Mouse (Mus musculus) gastrocnemius, postnatal 10 days (tissue): ENCODE data around the gene Scfd2. TPM values are rescaled to one million over a fixed set of nuclear protein-coding genes. Genes with fewer than 3 reads are reported as not detected.

Source experiments
- DNase-seq: peaks from one replicate; pipeline ENCODE4 v3.0.0; 2021; ENCODE audit warnings: mixed read lengths
- long read RNA-seq, 2 experiments: library from polyadenylated mRNA; stranded (forward); transcript quantifications; one replicate each; pipeline ENCODE4 v2.0.0; 2021
- total RNA-seq, 2 experiments: library from RNA; stranded (reverse); gene quantifications; 2 replicates each; pipeline ENCODE4 v1.2.3; 2021

Scfd2 gene
- total RNA-seq: 10 to 100 TPM; 10.2 to 12.8 TPM
- long read RNA-seq, experiment 1, transcript Scfd2-201 (9 exons, 3,672 nt): major isoform, 8 of 9 reads
- long read RNA-seq, experiment 1, partial matches to known transcripts: 0 of 9 reads
- long read RNA-seq, experiment 1, other reads (novel, unspliced or antisense): 1 of 9 reads
- long read RNA-seq, experiment 2, transcript Scfd2-201 (9 exons, 3,672 nt): major isoform, 9 of 9 reads
- long read RNA-seq, experiment 2, partial matches to known transcripts: 0 of 9 reads
- long read RNA-seq, experiment 2, other reads (novel, unspliced or antisense): 0 of 9 reads

GRCm38 (mm10) chr5:74531630-74532280 lies at the start of gene Scfd2:
Gene Scfd2 (minus strand): TSS chr5:74531759.
- DNase-seq: peak; percentile 96

- DNase-seq: no peak
These were observed 40.2 kb upstream of the Scfd2 start for GRCm38 (mm10) chr5:74571767-74572166.

DNA sequence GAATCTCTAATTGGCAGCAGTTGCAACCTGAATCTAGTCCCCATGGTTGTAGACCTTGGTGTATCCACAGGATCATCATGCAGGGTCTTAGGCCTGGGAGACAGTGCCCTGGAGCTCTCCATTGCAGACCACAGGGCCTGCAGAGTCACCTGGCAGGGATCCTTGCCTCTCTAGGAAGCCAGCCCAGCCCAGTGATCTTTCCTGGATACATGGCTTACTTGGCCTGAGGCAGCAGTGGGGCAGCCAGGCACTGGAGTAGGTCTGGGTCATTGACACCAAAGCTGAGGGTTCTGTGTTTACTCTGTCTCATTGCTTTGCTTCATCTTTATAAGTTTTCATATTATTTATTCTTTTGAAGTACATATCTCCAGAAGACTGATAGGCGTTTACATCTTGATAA lies 29.6 kb upstream of the Scfd2 start:
- peak; percentile 23 for DNase-seq

- no peak for DNase-seq
These were observed 18.0 kb upstream of the Scfd2 start for GRCm38 (mm10) chr5:74549566-74549965.

DNA sequence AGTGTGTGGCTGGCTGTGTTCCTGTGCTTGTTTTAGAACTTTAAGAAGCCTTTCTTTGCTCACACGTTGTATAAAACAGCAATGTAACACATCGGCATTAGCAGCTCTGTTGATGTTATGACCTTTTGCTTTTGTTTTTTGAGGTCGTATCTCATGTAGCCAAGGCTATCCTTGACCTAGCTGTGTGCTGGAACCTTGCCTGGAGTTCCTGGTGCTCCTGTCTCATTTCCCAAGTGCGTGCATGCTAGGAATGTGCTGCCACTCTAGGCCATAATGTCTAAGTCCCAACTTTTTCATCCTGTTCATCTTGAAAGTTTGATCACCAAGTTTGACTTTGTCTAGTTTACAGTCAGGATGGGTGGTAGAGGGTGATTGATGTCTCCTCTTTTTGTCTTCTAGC lies 14.0 kb upstream of the Scfd2 start:
- no peak for DNase-seq

GRCm38 (mm10) chr5:74536180-74536947 lies 4.8 kb upstream of the Scfd2 start:
- no peak for DNase-seq

GRCm38 (mm10) chr5:74535240-74536021 lies 3.9 kb upstream of the Scfd2 start, which contains the start of gene Fip1l1:
Gene Fip1l1 (plus strand): TSS chr5:74535449.
- peak; percentile 92 for DNase-seq

GRCm38 (mm10) chr5:74530785-74531184 lies 774 bp downstream of the Scfd2 start:
- no peak for DNase-seq

DNA sequence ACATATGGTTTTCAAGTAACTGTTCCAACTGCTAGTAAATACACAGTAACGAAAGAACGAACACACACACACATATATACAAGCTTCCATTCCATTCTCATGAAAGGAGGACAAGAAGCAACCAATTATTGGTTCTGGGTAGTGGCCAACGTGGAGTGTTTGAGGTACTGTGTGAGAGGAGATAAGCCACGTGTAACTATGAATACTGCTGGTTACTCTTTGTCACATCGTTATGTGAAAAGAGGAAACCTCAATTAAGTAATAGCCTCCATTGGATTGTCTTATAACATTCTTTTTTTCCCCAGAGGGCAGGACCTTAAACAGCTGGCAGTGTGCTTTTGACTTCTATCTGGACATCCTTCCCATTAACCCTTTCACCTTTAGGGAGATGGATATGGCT lies 4.5 kb downstream of the Scfd2 start:
- DNase-seq: no peak

- DNase-seq: no peak
These were observed 19.9 kb downstream of the Scfd2 start for GRCm38 (mm10) chr5:74511686-74512085.

DNA sequence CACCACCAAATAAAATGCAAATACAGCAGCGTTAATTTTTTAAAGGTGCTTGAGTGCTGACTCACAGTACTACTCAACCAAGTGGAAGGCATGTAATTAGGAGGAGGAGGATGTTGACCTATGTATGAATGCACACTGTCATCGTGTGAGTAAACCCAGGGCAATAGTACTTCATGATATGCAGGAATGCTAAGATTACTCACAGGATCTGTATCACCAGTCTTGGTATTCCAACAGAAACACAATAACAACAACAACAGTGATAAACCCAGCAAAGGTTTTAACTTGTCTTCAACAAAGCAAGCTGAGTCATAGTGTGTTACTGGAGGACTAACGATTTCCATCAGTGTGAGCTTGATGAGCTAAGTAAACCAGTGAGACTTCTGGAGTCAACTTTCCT lies 38.9 kb downstream of the Scfd2 start:
- no peak for DNase-seq

DNA sequence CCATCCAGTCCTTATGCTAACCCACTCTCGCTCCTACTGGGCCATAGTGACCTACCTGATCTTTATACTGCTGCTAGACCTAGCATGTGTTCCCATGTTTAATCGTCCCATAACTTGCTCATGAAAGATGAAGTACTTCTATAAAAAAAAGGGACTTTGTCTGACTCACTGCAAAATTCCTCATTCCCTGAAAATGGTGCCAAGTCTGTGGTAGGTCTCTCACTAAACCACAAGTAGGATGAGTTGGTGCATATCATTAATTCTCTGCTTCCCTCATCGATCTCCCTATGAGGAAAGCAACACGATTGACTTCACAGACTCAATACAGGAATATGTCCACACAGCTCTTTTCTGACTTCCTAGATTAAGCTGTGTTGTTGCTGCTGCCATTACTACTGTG lies 46.9 kb downstream of the Scfd2 start:
- DNase-seq: no peak

- no peak for DNase-seq
These were observed 48.9 kb downstream of the Scfd2 start for GRCm38 (mm10) chr5:74482633-74483032.

DNA sequence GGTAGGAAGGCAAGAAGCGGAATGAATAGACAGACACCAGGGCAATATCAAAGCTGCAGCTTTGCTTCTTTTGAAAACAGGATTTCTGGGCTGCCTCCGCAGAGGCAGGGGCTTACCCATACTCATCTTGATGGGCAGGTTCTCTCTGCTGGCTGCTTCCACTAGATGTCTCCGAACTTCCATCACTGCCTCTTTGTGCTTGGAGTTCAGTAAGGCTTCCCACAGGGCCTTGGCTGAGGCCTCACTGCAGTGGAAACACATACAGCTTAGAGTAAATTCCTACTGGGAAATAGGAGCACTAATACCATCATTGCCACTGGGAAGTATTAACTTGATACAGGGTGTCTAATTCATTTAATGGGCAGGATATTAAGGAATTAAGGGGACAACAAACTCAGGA lies 49.5 kb downstream of the Scfd2 start:
- DNase-seq: no peak

DNA sequence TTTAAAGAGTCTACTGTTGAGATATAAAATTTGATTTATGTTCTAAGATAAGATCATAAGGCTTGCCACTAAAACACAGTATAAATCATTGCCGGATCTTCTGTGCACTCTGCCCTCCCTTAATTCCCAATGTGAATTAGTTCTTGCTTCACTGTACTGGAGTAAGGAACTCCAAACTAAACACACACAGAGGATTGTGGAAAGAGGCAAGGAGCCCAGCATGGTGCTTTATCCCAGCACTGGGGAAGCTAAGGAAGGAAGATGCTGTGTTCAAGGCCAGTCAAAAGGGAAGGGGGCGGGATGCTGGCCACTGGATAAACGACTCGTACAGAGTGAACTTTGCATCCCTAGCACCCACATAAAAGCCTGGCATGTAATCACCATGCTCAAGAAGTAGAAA lies 51.1 kb downstream of the Scfd2 start:
- DNase-seq: no peak

DNA sequence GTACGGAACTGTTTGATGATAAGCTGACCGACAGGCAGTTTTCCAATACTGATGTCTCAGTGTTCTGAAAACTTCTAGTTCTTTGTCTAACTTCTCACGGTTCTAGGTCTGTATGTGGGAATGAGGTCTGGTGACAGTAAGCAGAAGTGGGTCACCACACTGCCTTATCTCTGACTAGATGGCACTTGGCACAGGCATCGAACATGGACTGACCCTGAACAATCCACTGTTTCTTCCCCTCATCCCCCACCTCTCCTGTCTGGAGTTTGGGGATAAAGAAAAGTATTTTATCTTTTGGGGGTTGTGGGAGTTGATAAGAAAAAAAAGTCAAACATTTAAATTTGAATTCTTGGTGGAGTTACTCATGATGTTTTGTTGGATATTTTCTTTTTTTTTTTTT lies 51.6 kb downstream of the Scfd2 start:
- DNase-seq: no peak

GRCm38 (mm10) chr5:74479157-74479556 lies 52.4 kb downstream of the Scfd2 start:
- no peak for DNase-seq

DNA sequence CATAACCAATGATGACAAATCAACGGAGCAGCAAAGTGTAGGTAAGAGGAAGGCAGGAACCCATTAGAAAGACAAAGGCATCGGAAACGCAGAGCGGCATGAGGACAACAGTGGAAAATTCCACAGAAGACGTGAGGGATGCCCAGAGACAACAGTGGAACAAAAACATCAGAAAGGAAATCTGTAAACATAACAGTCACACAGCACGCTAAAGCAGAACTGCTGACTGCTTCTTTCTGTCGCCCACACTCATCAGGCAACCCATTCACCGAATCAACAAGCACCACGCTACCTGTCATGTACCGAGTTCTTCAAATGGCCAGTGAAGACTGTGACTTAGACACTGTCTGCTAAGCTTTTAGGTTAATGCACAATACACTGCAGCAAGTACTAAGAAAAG lies 55.0 kb downstream of the Scfd2 start:
- no peak for DNase-seq

DNA sequence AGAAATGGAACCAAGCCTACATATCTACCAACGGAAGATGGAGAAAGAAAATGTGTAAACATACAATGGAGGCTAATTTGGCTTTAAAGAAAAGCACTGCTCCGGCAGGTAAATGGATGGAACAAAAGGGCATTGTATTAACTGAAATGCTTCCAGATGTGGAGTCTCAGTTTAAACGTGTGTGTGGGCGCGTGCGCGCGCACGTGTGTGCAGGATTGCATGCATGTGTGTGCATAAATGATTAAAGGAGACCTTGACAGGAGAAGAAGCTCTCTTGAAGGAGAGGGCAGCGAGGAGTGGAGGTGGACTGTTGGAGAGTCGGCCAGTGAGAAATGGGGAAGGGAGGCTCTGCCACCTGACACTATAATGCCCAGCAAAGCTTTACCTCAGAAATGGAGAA lies 58.4 kb downstream of the Scfd2 start:
- no peak for DNase-seq

- DNase-seq: no peak
These were observed 60.7 kb downstream of the Scfd2 start for GRCm38 (mm10) chr5:74470819-74471218.

GRCm38 (mm10) chr5:74469620-74470019 lies 61.9 kb downstream of the Scfd2 start:
- no peak for DNase-seq

- no peak for DNase-seq
These were observed 63.8 kb downstream of the Scfd2 start for GRCm38 (mm10) chr5:74467753-74468152.

DNA sequence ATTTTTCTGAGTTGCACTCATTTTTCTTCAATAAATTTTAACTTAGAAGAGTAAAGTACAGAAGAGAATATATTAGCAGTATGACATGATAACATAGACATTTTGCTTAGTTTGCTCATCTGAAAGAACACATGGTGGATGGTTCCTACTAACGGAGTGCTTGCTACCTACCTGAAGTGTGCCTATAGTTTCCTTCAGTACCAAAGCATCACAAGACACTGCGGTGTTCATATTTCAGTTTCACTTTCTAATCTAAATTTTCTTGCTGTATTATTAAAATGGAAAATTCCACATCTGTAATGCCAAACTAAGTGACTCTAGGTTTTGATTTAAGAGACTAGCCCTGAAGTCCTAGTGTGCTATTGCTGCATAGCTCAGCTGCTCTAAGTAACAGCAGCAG lies 74.8 kb downstream of the Scfd2 start:
- DNase-seq: no peak
